Mouse (Mus musculus) liver, adult 2 months (tissue): ENCODE measurements at regions not wholly inside any gene's neighbourhood (a gene's known extent, or its start where the extent isn't known, plus 50 kb on each side); places are given as distances from the start of the nearest gene placed in this dataset.

Experiments
- DNase-seq: peaks from one replicate; pipeline ENCODE4 v3.0.0-alpha.2; 2011; ENCODE audit warnings: low read depth, low spot score; ENCODE audit errors: extremely low read depth
- H3K27ac ChIP-seq: fragments of 200-500 bp; replicated peaks from 2 replicates; pipeline ENCODE4 v1.5.1; 2012; ENCODE audit warnings: low read depth, mild to moderate bottlenecking, control low read depth, inconsistent platforms, low read length; ENCODE audit not compliant: insufficient read depth
- H3K27me3 ChIP-seq: fragments of 200-500 bp; 2 replicates; pipeline ENCODE4 v1.6.1; 2012; ENCODE audit warnings: mild to moderate bottlenecking, moderate library complexity, low read length, inconsistent platforms; ENCODE audit not compliant: control insufficient read depth, insufficient read depth
- H3K36me3 ChIP-seq: fragments of 200-500 bp; 2 replicates; pipeline ENCODE4 v1.6.1; 2012; ENCODE audit warnings: low read length, inconsistent platforms; ENCODE audit not compliant: control insufficient read depth, insufficient read depth
- H3K4me1 ChIP-seq: fragments of 200-500 bp; 2 replicates; pipeline ENCODE4 v1.6.1; 2011; ENCODE audit warnings: low read length; ENCODE audit not compliant: control insufficient read depth, insufficient read depth
- H3K4me3 ChIP-seq: fragments of 200-500 bp; 2 replicates; pipeline ENCODE4 v1.5.1; 2011; ENCODE audit warnings: low read depth, mild to moderate bottlenecking, control low read depth, low read length, moderate library complexity; ENCODE audit not compliant: insufficient read depth
- H3K79me2 ChIP-seq: fragments of 200-500 bp; 2 replicates; pipeline ENCODE4 v1.6.1; 2012; ENCODE audit warnings: inconsistent platforms, mild to moderate bottlenecking, low read length, moderate library complexity; ENCODE audit not compliant: control insufficient read depth, insufficient read depth
- H3K9ac ChIP-seq: fragments of 200-500 bp; 2 replicates; pipeline ENCODE4 v1.6.1; 2012; ENCODE audit warnings: low read depth, mild to moderate bottlenecking, control low read depth, inconsistent platforms, low read length
- CTCF ChIP-seq: fragments of 200-500 bp; IDR thresholded peaks from 2 replicates; pipeline ENCODE4 v1.5.1; 2011; ENCODE audit warnings: low read depth, low read length, control low read depth
- POLR2A ChIP-seq: fragments of 200-500 bp; IDR thresholded peaks from 2 replicates; pipeline ENCODE4 v1.6.1; 2011; ENCODE audit warnings: low read length, control low read depth; ENCODE audit not compliant: insufficient read depth; ENCODE audit errors: extremely low read depth
- WGBS: fragments of 180-500 bp; shearing (Covaris S2); methylation state at CpG from one replicate; pipeline ENCODE4 v1.1.7; 2018; 5-methylcytosine and 5-hydroxymethylcytosine counted together

DNA sequence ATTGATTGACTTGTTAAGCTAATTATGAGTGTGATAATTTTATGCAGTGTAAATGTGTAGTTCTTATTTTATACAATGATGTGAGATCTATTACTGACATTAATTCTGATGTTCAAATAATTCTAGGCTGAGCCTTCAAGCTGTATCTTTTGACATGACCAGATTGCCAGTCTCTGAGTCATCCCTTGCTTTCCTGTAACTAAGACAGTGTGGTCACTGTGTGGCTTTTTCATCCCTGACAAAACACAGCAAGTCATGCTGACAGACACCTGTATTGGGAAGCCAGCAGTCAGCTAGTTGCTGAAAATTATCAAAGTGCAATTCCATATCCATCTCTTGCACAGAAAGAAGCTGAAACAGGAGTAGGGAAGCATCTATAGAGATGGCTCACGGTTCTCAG is 54.4 kb upstream of the Eepd1 start:
- H3K4me3 ChIP-seq = no peak overlapping the region
- no peaks in the 10 kb centered on the region for H3K27me3 ChIP-seq
- DNase-seq = no peak
- no peak overlapping the region for H3K27ac ChIP-seq
- no peak overlapping the region for H3K9ac ChIP-seq
- 91% methylated on average over 1 of the region's 1 CpGs for WGBS
- H3K36me3 ChIP-seq = no peaks in the 10 kb centered on the region
- TF ChIP-seq CTCF (no peak), POLR2A (no peak)
- no peaks in the 10 kb centered on the region for H3K4me1 ChIP-seq
- no peaks in the 10 kb centered on the region for H3K79me2 ChIP-seq

DNA sequence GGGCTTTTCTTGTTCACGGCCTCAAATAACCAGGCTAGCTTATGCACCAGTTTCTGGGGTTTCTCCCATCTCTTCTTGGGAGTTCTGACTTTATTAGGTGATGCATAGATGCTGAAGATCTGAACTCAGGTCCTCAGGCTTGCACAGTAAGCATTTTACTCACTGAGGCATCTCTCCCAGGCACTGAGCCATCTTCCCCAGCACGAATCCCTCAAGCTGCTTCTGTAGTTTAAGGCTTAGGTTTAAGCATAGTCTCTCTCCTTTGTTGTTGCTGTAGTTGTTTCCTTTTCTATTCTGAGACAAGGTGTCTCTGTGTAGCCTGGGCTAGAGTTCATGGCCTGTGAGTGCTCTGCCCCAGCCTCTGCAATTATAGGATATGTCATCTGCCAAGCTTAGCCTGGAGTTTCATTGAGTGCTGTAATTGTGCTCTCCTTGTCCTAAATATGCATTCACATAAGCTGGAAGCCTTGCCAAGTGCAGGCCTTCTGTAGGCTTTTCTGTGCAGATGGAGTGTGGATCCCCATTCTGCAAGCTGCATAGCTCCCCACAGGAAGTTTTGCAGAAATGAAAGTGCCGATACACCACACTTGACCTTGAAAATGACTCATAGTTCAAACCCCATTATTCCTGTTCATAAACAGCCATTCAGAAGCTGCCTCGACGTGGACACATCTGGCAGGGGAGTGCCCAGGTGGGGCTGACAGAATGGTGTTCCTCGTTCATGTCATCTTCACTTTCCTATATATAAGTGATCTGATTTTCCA is 51.7 kb upstream of the Eepd1 start:
- no peaks in the 10 kb centered on the region for H3K36me3 ChIP-seq
- H3K4me3 ChIP-seq = no peak overlapping the region
- H3K4me1 ChIP-seq = no peaks in the 10 kb centered on the region
- TF ChIP-seq CTCF (no peak), POLR2A (no peak)
- no peaks in the 10 kb centered on the region for H3K79me2 ChIP-seq
- DNase-seq = no peak
- WGBS = 76% methylated on average over 6 of the region's 6 CpGs
- H3K9ac ChIP-seq = no peak overlapping the region
- H3K27me3 ChIP-seq = no peaks in the 10 kb centered on the region
- H3K27ac ChIP-seq = no peak overlapping the region
